Mouse (Mus musculus) bone marrow macrophage, adult 2 months (primary cell): ENCODE data around the gene Dusp11.

Source experiments
- CTCF ChIP-seq: IDR thresholded peaks from 2 replicates; pipeline ENCODE4 v1.5.1; 2012; ENCODE audit warnings: low read depth, mild to moderate bottlenecking, low read length, moderate library complexity
- POLR2A ChIP-seq: IDR thresholded peaks from 2 replicates; pipeline ENCODE4 v1.6.1; 2012; ENCODE audit warnings: mild to moderate bottlenecking, low read depth, low read length, borderline replicate concordance

DNA sequence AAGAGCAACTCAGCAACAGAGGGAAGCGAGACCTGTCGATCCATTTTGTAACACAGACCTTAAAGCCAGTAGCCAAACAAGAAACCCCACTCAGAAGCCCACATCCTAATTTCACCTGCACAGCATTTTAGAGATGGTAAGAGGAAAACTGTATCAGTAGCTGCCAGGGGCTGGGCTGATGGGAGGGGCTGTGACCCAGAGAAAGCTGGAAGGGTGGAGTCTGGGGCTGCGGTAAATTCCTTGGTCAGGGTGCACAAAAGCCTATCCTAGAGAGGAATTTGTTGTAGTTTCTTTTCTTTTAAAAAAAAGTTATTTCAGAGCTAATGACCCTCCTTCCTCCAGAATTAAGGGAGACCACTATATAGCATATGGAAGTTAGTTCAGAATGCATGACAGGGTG is 19.0 kb downstream of the Dusp11 start:
- TF ChIP-seq CTCF (no peak), POLR2A (no peak)
